Mouse (Mus musculus) cerebellum, postnatal 36 days (tissue): ENCODE measurements around the gene Gm45062.
A peak's percentile ranks its signal among the peaks of the same experiment; 100 is the strongest.

Experiments
- DNase-seq, 2 experiments: peaks; one replicate each; pipeline ENCODE4 v3.0.0; 2021 to 2022; ENCODE audit warnings: mixed read lengths in 2 of 2

Gm45062 gene

GRCm38 (mm10) chr6:8370624-8371023 is 111.4 kb downstream of the Gm45062 start:
- no peak for DNase-seq

- no peak for DNase-seq
These were observed 113.8 kb downstream of the Gm45062 start for GRCm38 (mm10) chr6:8373051-8373450.

- no peak for DNase-seq
These were observed 114.6 kb downstream of the Gm45062 start for GRCm38 (mm10) chr6:8373851-8374250.

- no peak for DNase-seq
These were observed 115.0 kb downstream of the Gm45062 start for GRCm38 (mm10) chr6:8374290-8374689.

GRCm38 (mm10) chr6:8374712-8375111 is 115.5 kb downstream of the Gm45062 start:
- DNase-seq, result no peak

GRCm38 (mm10) chr6:8376351-8376750 is 117.1 kb downstream of the Gm45062 start:
- no peak for DNase-seq

GRCm38 (mm10) chr6:8377667-8378066 is 118.4 kb downstream of the Gm45062 start:
- no peak for DNase-seq

- DNase-seq, result no peak
These were observed 130.1 kb downstream of the Gm45062 start for GRCm38 (mm10) chr6:8389307-8389706.

- no peak for DNase-seq
These were observed 131.0 kb downstream of the Gm45062 start for GRCm38 (mm10) chr6:8390296-8390695.

GRCm38 (mm10) chr6:8390935-8391334 is 131.7 kb downstream of the Gm45062 start:
- DNase-seq, result no peak

GRCm38 (mm10) chr6:8393029-8393428 is 133.8 kb downstream of the Gm45062 start:
- no peak for DNase-seq

- DNase-seq, result no peak
These were observed 134.8 kb downstream of the Gm45062 start for GRCm38 (mm10) chr6:8394044-8394443.

- no peak for DNase-seq
These were observed 135.8 kb downstream of the Gm45062 start for GRCm38 (mm10) chr6:8395061-8395460.

GRCm38 (mm10) chr6:8397252-8397651 is 138.0 kb downstream of the Gm45062 start:
- DNase-seq, result no peak

GRCm38 (mm10) chr6:8399710-8400109 is 140.5 kb downstream of the Gm45062 start:
- no peak for DNase-seq

GRCm38 (mm10) chr6:8403127-8403526 is 143.9 kb downstream of the Gm45062 start:
- DNase-seq, result no peak

- DNase-seq, result no peak
These were observed 146.6 kb downstream of the Gm45062 start for GRCm38 (mm10) chr6:8405844-8406243.

GRCm38 (mm10) chr6:8408332-8408731 is 149.1 kb downstream of the Gm45062 start:
- no peak for DNase-seq

GRCm38 (mm10) chr6:8409865-8410264 is 150.6 kb downstream of the Gm45062 start:
- DNase-seq, result no peak

GRCm38 (mm10) chr6:8412845-8413598 is 153.8 kb downstream of the Gm45062 start:
- DNase-seq, result peak; percentile 70 to 72

GRCm38 (mm10) chr6:8414020-8414419 is 154.8 kb downstream of the Gm45062 start:
- DNase-seq, result peak; percentile 52 to 67

GRCm38 (mm10) chr6:8415823-8416222 is 156.6 kb downstream of the Gm45062 start:
- no peak for DNase-seq

- DNase-seq, result no peak
These were observed 157.7 kb downstream of the Gm45062 start for GRCm38 (mm10) chr6:8416802-8417569.
